Mouse (Mus musculus) thymus, adult 2 months (tissue): ENCODE results near the gene Rsph6a. TPM values are rescaled to one million over a fixed set of nuclear protein-coding genes. Genes with fewer than 3 reads are reported as not detected.
A peak's percentile ranks its signal among the peaks of the same experiment; 100 is the strongest.

ENCODE experiments used
- DNase-seq: peaks from one replicate; pipeline ENCODE4 v3.0.0; 2021
- H3K27ac ChIP-seq: fragments of 200-500 bp; 2 replicates; pipeline ENCODE4 v1.5.1; 2012; ENCODE audit warnings: low read length, control low read depth; ENCODE audit not compliant: control insufficient read depth, insufficient read depth
- H3K27me3 ChIP-seq: fragments of 200-500 bp; 2 replicates; pipeline ENCODE4 v1.6.1; 2012; ENCODE audit warnings: mild to moderate bottlenecking, low read length, moderate library complexity, mixed read lengths; ENCODE audit not compliant: control insufficient read depth, insufficient read depth
- H3K36me3 ChIP-seq: fragments of 200-500 bp; 2 replicates; pipeline ENCODE4 v1.6.1; 2012; ENCODE audit warnings: mild to moderate bottlenecking, low read length, moderate library complexity; ENCODE audit not compliant: control insufficient read depth, insufficient read depth
- H3K4me1 ChIP-seq: fragments of 200-500 bp; replicated peaks from 2 replicates; pipeline ENCODE4 v1.6.1; 2012; ENCODE audit warnings: low read length; ENCODE audit not compliant: control insufficient read depth, insufficient read depth
- H3K4me3 ChIP-seq: fragments of 200-500 bp; 2 replicates; pipeline ENCODE4 v1.5.1; 2012; ENCODE audit warnings: mild to moderate bottlenecking, low read length, control low read depth, moderate library complexity; ENCODE audit not compliant: control insufficient read depth, insufficient read depth
- CTCF ChIP-seq: fragments of 200-500 bp; IDR thresholded peaks from 2 replicates; pipeline ENCODE4 v1.5.1; 2012; ENCODE audit warnings: mild to moderate bottlenecking, control low read depth, low read length, moderate library complexity, borderline replicate concordance; ENCODE audit not compliant: control insufficient read depth, poor library complexity, insufficient read depth; ENCODE audit errors: extremely low read depth
- POLR2A ChIP-seq: fragments of 200-500 bp; IDR thresholded peaks from 2 replicates; pipeline ENCODE4 v1.6.1; 2012; ENCODE audit warnings: mild to moderate bottlenecking, low read length, control low read depth, moderate library complexity; ENCODE audit not compliant: control insufficient read depth, poor library complexity, insufficient read depth; ENCODE audit errors: extremely low read depth
- WGBS: fragments of 180-500 bp; shearing (Covaris S2); methylation state at CpG from one replicate; pipeline ENCODE4 v1.1.7; 2018; 5-methylcytosine and 5-hydroxymethylcytosine counted together
- polyA plus RNA-seq: library from polyadenylated mRNA; depleted of rRNA; stranded (reverse); fragments of >200 nt; gene quantifications from 2 replicates; pipeline ENCODE4 v1.2.3, GENCODE M21; 2012; rRNA removed

Rsph6a gene
- polyA plus RNA-seq, 1 experiment, result 0.18 TPM

- Histone ChIP-seq H3K27ac (no peak within 1 kb of the TSS; the same call in 1 of the 2 replicates), H3K27me3 (no peaks in the 10 kb centered on the region), H3K4me1 (peaks cover 7% of the 10 kb centered on the region), H3K36me3 (no peaks in the 10 kb centered on the region), H3K4me3 (peak within 1 kb of the TSS; percentile 80)
- peak; percentile 95 for DNase-seq
- WGBS, result 1% methylated on average over 34 of the region's 34 CpGs
- TF ChIP-seq CTCF, result no peak; the same call in 1 of the 2 replicates
- TF ChIP-seq POLR2A, result peak; percentile 88; the same call in 1 of the 2 replicates
Observed at GRCm38 (mm10) chr7:19119631-19120429, 65.3 kb downstream of the Rsph6a start, which contains the start of gene Fbxo46. Gene Fbxo46 (plus strand): TSS chr7:19119859.

DNA sequence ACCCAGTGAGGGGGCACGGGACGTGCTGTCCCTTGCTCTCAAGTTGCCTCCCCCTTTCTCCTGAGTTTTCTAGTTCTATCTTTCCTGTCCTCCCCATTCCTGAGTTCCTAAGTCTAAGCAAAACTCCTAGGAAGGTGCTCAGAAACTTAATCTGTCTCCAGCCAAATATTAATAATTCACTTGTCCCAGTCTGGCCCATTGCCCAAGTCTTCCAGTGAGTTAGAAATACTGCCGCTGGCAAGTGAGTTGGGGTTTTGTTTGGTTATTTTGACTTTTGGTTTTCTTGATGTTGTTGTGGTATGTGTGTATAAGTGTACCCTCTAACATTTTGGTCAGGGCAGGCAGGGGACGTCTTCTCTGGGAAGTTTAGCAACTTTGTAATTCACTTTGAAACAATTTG is 67.2 kb downstream of the Rsph6a start:
- DNase-seq, result no peak
- H3K27ac ChIP-seq, result no peak overlapping the region
- no peaks in the 10 kb centered on the region for H3K36me3 ChIP-seq
- no peaks in the 10 kb centered on the region for H3K27me3 ChIP-seq
- 94% methylated on average over 4 of the region's 4 CpGs for WGBS
- peaks cover 7% of the 10 kb centered on the region for H3K4me1 ChIP-seq
- no peak for TF ChIP-seq POLR2A
- TF ChIP-seq CTCF, result no peak
- H3K4me3 ChIP-seq, result no peak overlapping the region

Other genes with a start within 250 kb of the Rsph6a start
- gene Psg17, start 233.1 kb upstream of the Rsph6a start, polyA plus RNA-seq, result 0.09 TPM in 2 replicates
- gene Mill2, start 214.7 kb upstream of the Rsph6a start, polyA plus RNA-seq, result 1.1 and 1.6 TPM in 2 replicates
- 49.8 and 59.4 TPM in 2 replicates for gene Pglyrp1, start 183.4 kb upstream of the Rsph6a start, polyA plus RNA-seq
- 56.5 and 67.1 TPM in 2 replicates for gene Ccdc61, start 144.3 kb upstream of the Rsph6a start, polyA plus RNA-seq
- 0.39 and 0.40 TPM in 2 replicates for gene Nova2, start 128.8 kb upstream of the Rsph6a start, polyA plus RNA-seq
- gene Nanos2, start 67.3 kb upstream of the Rsph6a start, polyA plus RNA-seq, result 0.12 TPM in 1 of 2 replicates, not detected in the other
- gene Mypop, start 63.4 kb upstream of the Rsph6a start, polyA plus RNA-seq, result 3.6 and 5.0 TPM in 2 replicates
- 67.2 and 76.3 TPM in 2 replicates for gene Irf2bp1, start 50.6 kb upstream of the Rsph6a start, polyA plus RNA-seq
- 0.51 and 0.69 TPM in 2 replicates for gene Foxa3, start 31.2 kb upstream of the Rsph6a start, polyA plus RNA-seq
- 150 and 189 TPM in 2 replicates for gene Sympk, start 30.3 kb upstream of the Rsph6a start, polyA plus RNA-seq
- gene Dmwd, start 21.5 kb downstream of the Rsph6a start, polyA plus RNA-seq, result 50.7 and 55.6 TPM in 2 replicates
- 108 and 154 TPM in 2 replicates for gene Dmpk, start 29.2 kb downstream of the Rsph6a start, polyA plus RNA-seq
- 14.8 and 20.0 TPM in 2 replicates for gene Six5, start 39.9 kb downstream of the Rsph6a start, polyA plus RNA-seq
- 0.24 and 0.31 TPM in 2 replicates for gene Gm4969, start 63.7 kb downstream of the Rsph6a start, polyA plus RNA-seq
- gene Fbxo46, start 65.2 kb downstream of the Rsph6a start, polyA plus RNA-seq, result 29.2 and 30.1 TPM in 2 replicates
- gene Qpctl, start 94.6 kb downstream of the Rsph6a start, polyA plus RNA-seq, result 15.3 and 18.2 TPM in 2 replicates
- 32.8 and 36.7 TPM in 2 replicates for gene Snrpd2, start 95.0 kb downstream of the Rsph6a start, polyA plus RNA-seq
- gene Gipr, start 111.4 kb downstream of the Rsph6a start, polyA plus RNA-seq, result 0.73 and 0.79 TPM in 2 replicates
- gene Eml2, start 121.7 kb downstream of the Rsph6a start, polyA plus RNA-seq, result 38.9 and 40.3 TPM in 2 replicates
- 4.2 and 5.5 TPM in 2 replicates for gene Gpr4, start 157.8 kb downstream of the Rsph6a start, polyA plus RNA-seq
- 46.5 and 46.7 TPM in 2 replicates for gene Opa3, start 173.6 kb downstream of the Rsph6a start, polyA plus RNA-seq
- 325 and 327 TPM in 2 replicates for gene Vasp, start 217.1 kb downstream of the Rsph6a start, polyA plus RNA-seq
- 0.57 and 0.63 TPM in 2 replicates for gene Ppm1n, start 225.4 kb downstream of the Rsph6a start, polyA plus RNA-seq
- gene Rtn2, start 227.9 kb downstream of the Rsph6a start, polyA plus RNA-seq, result 3.0 and 19.9 TPM in 2 replicates